Mouse (Mus musculus): ENCODE measurements around the gene Rtf2.

DNA sequence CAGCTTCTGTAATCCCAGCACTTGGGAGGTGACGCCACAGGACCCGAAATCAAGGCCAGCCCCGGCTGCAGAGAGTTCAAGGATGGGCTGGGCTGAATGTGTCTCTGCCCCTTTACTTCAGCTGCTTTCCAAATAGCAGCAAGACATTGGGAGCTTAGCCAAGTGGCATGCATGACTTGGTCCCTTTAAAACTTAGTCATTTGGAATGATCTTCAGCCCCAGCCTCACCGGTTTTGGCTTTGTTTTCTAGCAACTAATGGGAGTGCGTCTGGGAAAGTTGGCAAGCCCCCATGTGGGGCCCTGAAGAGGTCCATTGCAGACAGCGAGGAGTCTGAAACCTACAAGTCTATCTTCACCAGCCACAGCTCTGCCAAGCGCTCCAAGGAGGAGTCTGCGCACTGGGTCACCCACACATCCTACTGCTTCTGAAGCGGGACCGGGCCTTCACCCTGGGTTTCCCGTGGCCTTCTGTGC is 28.0 kb downstream of the Rtf2 start:
- TF ChIP-seq GATA1 (IDR thresholded peaks at IDR 0.05; ENCODE audit: low read length) (no peak), TAL1 (IDR thresholded peaks at IDR 0.05; ENCODE audit: low read length) (no peak)
